8 mouse cellular contexts compared by ENCODE assay signal in genomic region chr17:46679843-46680759, GRCm38 (mm10). TPM values are rescaled to one million over a fixed set of nuclear protein-coding genes. Genes with fewer than 3 reads are reported as not detected.
A peak's percentile ranks its signal among the peaks of the same experiment; 100 is the strongest.
DNase-seq lines count a peak whose midpoint lies in the region; ATAC-seq and TF ChIP-seq lines count a peak whose summit lies in the region.

No protein-coding gene starts in this region.

- no peaks in the 10 kb centered on the region for H3K9me3 ChIP-seq in lung, embryonic 16.5 days (ENCODE audit: control insufficient read depth, low read length)

- peak; percentile 3 for ATAC-seq in frontal cortex, adult (ENCODE audit: low TSS enrichment)
- no peak; the same call in 1 of the 2 replicates for ATAC-seq in lung, embryonic 16.5 days (ENCODE audit: low read depth)
- ATAC-seq in activated CD4-positive, CD25-positive, alpha-beta regulatory T cell, adult 4 months, result no peak

- H3K4me2 ChIP-seq in lung, embryonic 16.5 days (ENCODE audit: low read depth, low read length), result peak overlapping the region; percentile 88

- peaks cover 8% of the 10 kb centered on the region for H3K4me1 ChIP-seq in bone marrow macrophage, adult 2 months (ENCODE audit: control insufficient read depth, insufficient read depth, low read length)
- H3K4me1 ChIP-seq in lung, embryonic 16.5 days (replicated peaks; ENCODE audit: control insufficient read depth, insufficient read depth, low read length), result peaks cover 21% of the 10 kb centered on the region

- H3K27me3 ChIP-seq in lung, embryonic 16.5 days (ENCODE audit: control insufficient read depth, insufficient read depth, low read depth, low read length), result no peaks in the 10 kb centered on the region

- WGBS in lung, embryonic 16.5 days, result under 1% methylated on average over 34 of the region's 34 CpGs

- intact Hi-C loops in left cerebral cortex, postnatal 4 days (cut with DNase I), result no loop called here

- TF ChIP-seq POLR2A in bone marrow macrophage, adult 2 months (IDR thresholded peaks at IDR 0.05; ENCODE audit: borderline replicate concordance, low read depth, low read length), result no peak

- no peak; the same call in 1 of the 2 replicates for TF ChIP-seq CTCF in bone marrow macrophage, adult 2 months (IDR thresholded peaks at IDR 0.05; ENCODE audit: low read depth, low read length)

- H3K27ac ChIP-seq in bone marrow macrophage, adult 2 months (ENCODE audit: insufficient read depth, low read depth, low read length), result peak overlapping the region; percentile 75
- H3K27ac ChIP-seq in lung, embryonic 16.5 days (ENCODE audit: low read length), result peak overlapping the region; percentile 88

- peaks cover 39% of the 10 kb centered on the region for H3K36me3 ChIP-seq in lung, embryonic 16.5 days (ENCODE audit: control insufficient read depth, insufficient read depth, low read length)

- peak overlapping the region; percentile 96 for H3K4me3 ChIP-seq in bone marrow macrophage, adult 2 months (ENCODE audit: insufficient read depth, low read length)
- H3K4me3 ChIP-seq in lung, embryonic 16.5 days (ENCODE audit: low read length), result peak overlapping the region; percentile 71

- H3K9ac ChIP-seq in lung, embryonic 16.5 days (ENCODE audit: low read length), result peak overlapping the region; percentile 74

- peak; percentile 69 for DNase-seq in left cerebral cortex, postnatal 4 days
- no peak for DNase-seq in left cerebral cortex, adult 8-10 months (ENCODE audit: low spot score in 2 of 2)
- peak; percentile 38 to 51 for DNase-seq in kidney, adult 8-10 months
- peak; percentile 27 for DNase-seq in retina, postnatal 7 days (ENCODE audit: low read depth, low spot score)

RNA-seq across cellular contexts. Expression of gene Klhdc3, which starts 0.6 kb away (rescaled TPM):
- 100 to 1,000 TPM; 151 to 155 TPM for total RNA-seq in left cerebral cortex, postnatal 4 days (2021)
- 100 to 1,000 TPM; 175 to 193 (median 189) TPM for total RNA-seq in left cerebral cortex, adult 8-10 months (2022)
- 50.3 and 52.9 TPM in 2 replicates for polyA plus RNA-seq in bone marrow macrophage, adult 2 months (2012; ENCODE audit: insufficient read depth, insufficient read length, missing spikeins)
- polyA plus RNA-seq in lung, embryonic 16.5 days (2015; fragmentation: Nextera tagmentation; extraction: Ambion mirVana), result 115 TPM in 2 replicates
- polyA plus RNA-seq in activated CD4-positive, CD25-positive, alpha-beta regulatory T cell, adult 4 months (2017; shearing (Covaris generic)), result 10 to 100 TPM; 22.0 to 28.7 TPM

RNA-seq across cellular contexts. Expression of gene Mea1, which starts 1.5 kb away (rescaled TPM):
- total RNA-seq in left cerebral cortex, postnatal 4 days (2021), result 100 to 1,000 TPM; 135 to 147 TPM
- total RNA-seq in left cerebral cortex, adult 8-10 months (2022), result 100 to 1,000 TPM; 108 to 117 (median 113) TPM
- 69.3 and 70.9 TPM in 2 replicates for polyA plus RNA-seq in bone marrow macrophage, adult 2 months (2012; ENCODE audit: insufficient read depth, insufficient read length, missing spikeins)
- polyA plus RNA-seq in lung, embryonic 16.5 days (2015; fragmentation: Nextera tagmentation; extraction: Ambion mirVana), result 129 and 137 TPM in 2 replicates
- 100 to 1,000 TPM; 164 to 197 TPM for polyA plus RNA-seq in activated CD4-positive, CD25-positive, alpha-beta regulatory T cell, adult 4 months (2017; shearing (Covaris generic))

RNA-seq across cellular contexts. Expression of gene Rrp36, which starts 5.9 kb away (rescaled TPM):
- total RNA-seq in left cerebral cortex, postnatal 4 days (2021), result 10 to 100 TPM; 19.0 to 22.7 TPM
- 10 to 100 TPM; 16.6 to 19.3 (median 17.9) TPM for total RNA-seq in left cerebral cortex, adult 8-10 months (2022)
- polyA plus RNA-seq in bone marrow macrophage, adult 2 months (2012; ENCODE audit: insufficient read depth, insufficient read length, missing spikeins), result 25.8 and 27.7 TPM in 2 replicates
- polyA plus RNA-seq in lung, embryonic 16.5 days (2015; fragmentation: Nextera tagmentation; extraction: Ambion mirVana), result 51.4 and 51.6 TPM in 2 replicates
- 10 to 100 TPM; 44.0 to 48.0 TPM for polyA plus RNA-seq in activated CD4-positive, CD25-positive, alpha-beta regulatory T cell, adult 4 months (2017; shearing (Covaris generic))

RNA-seq across cellular contexts. Expression of gene Ppp2r5d, which starts 24.8 kb away (rescaled TPM):
- total RNA-seq in left cerebral cortex, postnatal 4 days (2021), result 100 to 1,000 TPM in 1 of 2 experiments, 10 to 100 TPM in 1; 99.6 to 100 TPM
- 10 to 100 TPM; 90.0 to 95.9 (median 92.0) TPM for total RNA-seq in left cerebral cortex, adult 8-10 months (2022)
- polyA plus RNA-seq in bone marrow macrophage, adult 2 months (2012; ENCODE audit: insufficient read depth, insufficient read length, missing spikeins), result 34.4 and 38.2 TPM in 2 replicates
- polyA plus RNA-seq in lung, embryonic 16.5 days (2015; fragmentation: Nextera tagmentation; extraction: Ambion mirVana), result 90.7 and 94.7 TPM in 2 replicates
- 10 to 100 TPM; 21.9 to 30.2 TPM for polyA plus RNA-seq in activated CD4-positive, CD25-positive, alpha-beta regulatory T cell, adult 4 months (2017; shearing (Covaris generic))

RNA-seq across cellular contexts. Expression of gene Cul7, which starts 30.0 kb away (rescaled TPM):
- 10 to 100 TPM; 64.7 to 71.0 TPM for total RNA-seq in left cerebral cortex, postnatal 4 days (2021)
- 10 to 100 TPM; 28.0 to 33.6 (median 32.5) TPM for total RNA-seq in left cerebral cortex, adult 8-10 months (2022)
- 14.5 and 15.4 TPM in 2 replicates for polyA plus RNA-seq in bone marrow macrophage, adult 2 months (2012; ENCODE audit: insufficient read depth, insufficient read length, missing spikeins)
- polyA plus RNA-seq in lung, embryonic 16.5 days (2015; fragmentation: Nextera tagmentation; extraction: Ambion mirVana), result 49.1 and 50.8 TPM in 2 replicates
- polyA plus RNA-seq in activated CD4-positive, CD25-positive, alpha-beta regulatory T cell, adult 4 months (2017; shearing (Covaris generic)), result 1 to 10 TPM; 2.8 to 4.1 TPM

Comparison
In these comparisons a context has a peak if more than half of its experiments do, and no peak if none do; other contexts are left out.
1. DNase-seq: peak in left cerebral cortex, postnatal 4 days (single experiment), kidney, adult 8-10 months (2 of 2) and retina, postnatal 7 days (single experiment); none in left cerebral cortex, adult 8-10 months (0 of 2).